Mouse (Mus musculus) cerebellum, postnatal 4 days (tissue): Measurements from ENCODE around the gene Ccdc114.
A peak's percentile ranks its signal among the peaks of the same experiment; 100 is the strongest.
"Not testable (repeated sequence)": the region's sequence is repeated elsewhere in the genome, so short reads cannot be mapped to it uniquely, and the experiment has no call there.

Source experiments
- DNase-seq, 2 experiments: peaks; one replicate each; pipeline ENCODE4 v3.0.0; 2022; ENCODE audit warnings: low spot score in 2 of 2, mixed read lengths in 1 of 2

The Ccdc114 gene

DNA sequence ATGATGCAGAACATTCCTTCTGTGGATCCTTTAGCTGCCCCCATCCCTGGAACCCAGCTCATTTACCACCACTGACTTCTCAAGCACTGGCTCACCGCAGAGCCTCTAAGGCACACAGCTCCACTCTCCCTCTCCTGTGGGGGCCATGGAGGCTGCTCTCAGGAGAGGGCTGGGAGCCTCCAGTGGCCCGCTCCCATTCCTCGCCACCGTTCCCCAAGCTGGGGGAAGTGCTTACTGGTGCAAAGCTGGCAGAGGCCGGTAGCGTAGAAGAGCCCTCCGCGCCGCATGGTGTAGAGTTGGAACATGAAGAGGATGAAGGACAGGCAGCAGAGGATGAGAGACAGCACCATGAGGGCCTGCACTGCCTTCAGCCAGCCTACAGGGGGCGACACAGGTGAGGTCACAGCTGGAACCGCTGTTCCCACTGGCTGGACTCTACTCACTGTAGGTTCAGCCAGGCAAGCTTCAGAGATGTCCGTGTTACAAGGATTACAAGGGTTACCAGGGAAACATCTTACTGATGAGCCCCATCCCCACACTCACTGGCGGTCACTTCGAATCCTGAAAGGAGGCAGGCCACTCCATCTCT, 4.7 kb upstream of the Ccdc114 start:
- DNase-seq = no peak

DNA sequence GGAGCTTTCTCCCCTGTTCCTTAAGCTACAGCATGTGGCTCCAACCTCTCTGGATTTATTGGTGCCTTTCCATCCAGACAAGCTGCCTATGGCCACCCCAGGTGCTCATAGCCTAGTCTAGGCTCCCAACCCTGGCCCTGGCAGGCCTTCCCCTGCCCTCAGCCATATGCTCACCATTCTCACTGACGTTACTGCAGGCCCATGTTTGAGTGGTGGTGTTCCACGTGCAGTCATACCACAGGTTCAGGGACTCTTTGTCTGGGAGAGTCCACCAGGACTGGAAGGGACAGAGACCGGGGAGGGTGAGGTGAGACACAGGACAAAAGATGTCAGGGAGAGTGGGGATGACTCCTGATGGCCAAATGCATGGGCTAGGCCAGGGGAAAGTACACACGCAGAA, 4.1 kb upstream of the Ccdc114 start:
- DNase-seq = no peak

DNA sequence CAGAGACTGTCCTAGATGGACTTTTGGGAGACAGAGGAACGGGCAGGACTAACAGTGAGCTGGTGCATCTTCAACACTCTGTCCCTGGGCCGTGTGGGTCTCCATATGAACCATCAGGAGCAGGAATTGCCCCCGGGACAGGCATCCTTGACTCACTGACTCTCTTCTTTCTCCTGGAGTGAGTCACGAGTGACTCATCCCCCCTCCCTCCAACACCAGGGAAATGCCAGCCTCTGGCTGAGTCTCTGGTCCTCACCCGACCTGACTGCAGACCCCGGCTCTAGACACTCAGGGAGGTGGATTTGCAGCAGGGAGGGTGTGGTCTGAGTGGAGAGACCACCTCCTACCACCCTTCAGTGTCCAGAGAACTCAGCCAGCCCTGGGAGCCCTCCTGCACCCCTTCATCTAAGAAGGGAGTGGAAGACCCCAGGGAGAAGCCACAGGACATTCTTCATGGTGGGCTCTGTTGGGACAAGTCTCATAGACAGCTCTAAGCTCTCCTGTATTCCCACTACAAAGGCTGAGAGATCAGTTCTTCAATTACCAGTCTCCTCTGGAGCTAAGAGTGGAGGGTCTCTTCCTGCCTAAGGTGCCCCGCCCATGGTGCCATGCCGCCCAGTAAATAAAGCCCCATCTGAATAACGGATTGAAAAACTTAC, 3.2 kb upstream of the Ccdc114 start:
- no peak for DNase-seq

DNA sequence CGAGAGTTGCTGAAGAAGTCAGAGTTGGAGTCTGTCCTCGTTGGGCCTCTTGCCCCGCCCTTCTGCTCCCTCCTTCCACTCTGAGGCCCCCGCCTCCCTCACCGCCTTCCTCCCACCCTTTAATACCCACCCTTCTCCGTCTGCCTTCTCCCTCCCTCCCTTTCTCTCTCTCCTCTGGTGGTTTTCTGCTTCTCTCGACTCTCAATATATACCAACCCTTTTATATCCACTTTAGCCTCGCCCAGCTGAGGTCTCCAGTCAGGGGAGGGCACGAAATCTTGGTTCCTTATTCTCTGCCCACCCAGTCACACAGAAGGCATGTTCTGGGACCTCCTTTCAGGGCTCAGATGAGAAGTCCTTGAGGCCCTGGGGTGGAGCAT, 2.6 kb upstream of the Ccdc114 start, which contains the start of gene Emp3:
Gene Emp3 (minus strand): TSS at position 163 of the 380 bp plus-strand sequence.
- no peak for DNase-seq

DNA sequence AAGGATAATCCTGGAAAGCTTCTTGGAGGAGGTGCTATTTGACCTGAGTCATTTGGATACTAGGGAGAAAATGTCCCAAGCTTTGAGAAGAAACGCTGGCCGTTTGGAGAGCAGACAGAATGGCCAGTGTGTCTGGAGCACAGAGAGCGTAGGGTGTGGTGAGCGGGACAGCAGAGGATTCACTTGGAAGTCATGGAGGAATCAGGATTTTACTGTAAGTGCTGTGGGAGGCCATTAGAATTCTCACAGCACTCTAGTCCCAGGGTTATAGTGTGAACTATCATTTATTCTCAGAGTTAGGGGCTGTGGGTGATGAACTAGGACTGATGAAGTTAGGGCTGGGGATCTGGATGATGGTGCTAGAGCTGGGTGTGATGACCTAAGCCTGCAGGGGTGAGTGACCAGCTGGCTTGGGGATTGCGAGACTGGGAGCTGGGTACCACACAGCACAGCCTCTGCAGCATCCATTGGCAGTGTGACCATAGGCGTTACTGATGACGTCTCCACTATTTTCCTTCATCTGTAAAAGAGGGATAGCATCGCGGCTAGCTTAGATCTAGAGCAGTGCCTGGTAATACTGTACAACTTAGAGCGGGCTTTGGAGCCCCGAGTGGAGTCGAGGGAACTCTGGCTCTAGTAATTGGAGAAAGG, 1.8 kb upstream of the Ccdc114 start:
- no peak for DNase-seq

DNA sequence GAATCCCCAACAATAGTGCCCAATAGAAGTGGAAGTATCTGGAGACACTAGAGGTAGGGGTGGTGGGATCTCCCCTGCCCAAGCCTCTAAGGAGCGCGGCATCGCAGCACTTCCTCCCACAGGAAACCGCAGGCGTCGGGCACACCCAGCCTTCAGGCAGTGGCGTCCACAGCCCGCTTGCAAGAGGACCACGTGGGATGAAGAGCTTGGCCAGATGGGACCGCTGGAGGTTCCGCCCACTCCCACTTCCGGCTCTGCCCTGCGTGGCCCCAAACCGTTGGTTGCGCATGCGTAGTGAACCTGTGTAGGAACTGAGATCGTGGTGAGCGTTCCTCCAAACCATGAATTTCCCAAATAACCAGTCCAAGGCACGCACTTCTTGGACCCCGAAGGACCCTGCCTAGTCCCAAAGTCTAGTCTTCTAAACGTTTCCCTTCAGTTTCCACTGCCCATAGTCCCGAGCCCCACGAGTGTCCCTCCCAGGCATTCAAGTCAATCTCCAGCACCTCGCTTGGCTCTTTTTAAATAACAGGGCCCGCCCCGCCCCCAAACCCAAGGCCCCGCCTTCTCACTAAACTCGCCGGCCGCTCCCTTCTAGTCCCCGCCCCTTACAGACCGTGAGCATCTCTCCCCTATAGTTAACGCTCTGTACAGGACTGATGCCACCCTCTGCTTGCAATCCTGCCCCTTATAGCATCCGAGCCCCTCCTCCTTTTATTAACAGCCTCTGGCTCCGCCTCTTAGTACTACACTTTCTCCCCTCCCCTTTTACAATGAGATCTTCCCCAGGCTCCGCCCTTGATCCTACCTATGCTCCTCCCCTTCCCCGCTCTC, 727 bp upstream of the Ccdc114 start:
- peak; percentile 80 to 86 for DNase-seq

DNA sequence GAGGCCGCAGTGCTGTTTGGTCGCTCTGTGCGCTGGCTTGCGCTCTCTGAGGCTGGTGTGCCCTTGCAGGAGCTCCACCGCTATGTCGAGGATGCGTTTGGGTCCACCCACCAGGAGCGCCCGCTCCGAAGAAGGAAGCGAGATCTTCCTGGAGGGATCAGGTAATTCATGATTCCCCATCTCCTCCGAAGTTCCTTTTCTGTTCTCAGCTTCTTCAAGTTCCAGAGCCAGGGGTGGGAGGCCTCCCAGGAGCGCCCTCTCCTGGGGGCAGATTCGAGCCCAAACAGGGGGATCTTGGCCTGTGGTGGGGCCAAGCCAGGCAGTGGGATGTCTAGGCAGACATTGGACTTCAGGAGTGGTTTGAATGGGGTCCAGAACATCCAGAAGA, 551 bp downstream of the Ccdc114 start:
- no peak for DNase-seq

DNA sequence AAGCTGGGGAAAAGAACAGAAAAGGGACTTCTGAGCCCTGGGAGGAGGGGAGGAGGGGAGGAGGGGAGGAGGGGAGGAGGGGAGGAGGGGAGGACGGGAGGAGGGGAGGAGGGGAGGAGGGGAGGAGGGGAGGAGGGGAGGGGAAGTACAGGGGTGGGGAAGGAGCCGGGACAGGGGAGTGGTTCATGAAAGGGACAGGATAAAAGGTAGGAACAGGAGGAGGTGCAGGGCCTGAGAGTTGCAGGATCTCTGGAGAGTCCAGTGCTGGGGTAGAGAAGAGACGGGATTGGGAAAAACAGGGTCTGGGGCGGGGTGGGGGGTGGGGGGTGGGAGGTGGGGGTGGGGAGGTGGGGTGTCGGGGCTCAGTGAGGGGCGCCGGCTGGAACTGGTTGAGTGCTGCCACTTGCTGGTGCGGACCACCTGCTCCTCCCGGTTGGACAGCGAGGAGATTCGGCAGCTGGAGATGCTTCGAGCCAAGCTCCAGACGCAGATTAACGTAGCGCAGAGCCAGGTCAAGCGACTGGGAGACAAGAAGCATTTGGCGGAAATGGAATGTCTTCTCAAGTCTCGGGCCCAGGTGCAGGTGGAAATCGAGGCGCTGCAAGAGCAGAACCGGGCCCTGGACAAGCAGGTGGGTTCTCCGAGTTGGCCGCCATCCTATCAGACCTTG, 4.9 kb downstream of the Ccdc114 start:
- peak in 1 of 2 experiments; percentile 21 for DNase-seq

DNA sequence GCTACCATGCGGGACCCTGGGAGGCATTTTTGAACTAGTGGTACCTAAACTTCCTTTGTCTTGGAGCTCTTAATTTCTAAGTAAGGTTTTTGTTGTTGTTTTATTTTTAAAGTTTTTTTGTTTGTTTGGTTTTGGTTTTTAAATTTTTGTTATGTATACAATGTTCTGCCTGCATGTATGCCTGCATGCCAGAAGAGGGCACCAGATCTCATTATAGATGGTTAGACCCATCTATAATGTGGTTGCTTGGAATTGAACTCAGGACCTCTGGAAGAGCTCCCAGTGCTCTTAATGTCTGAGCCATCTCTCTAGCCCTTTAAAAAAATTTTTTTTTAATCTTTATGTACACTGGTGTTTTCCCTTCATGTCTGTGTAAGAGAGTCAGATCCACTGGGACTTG, 5.8 kb downstream of the Ccdc114 start:
- no peak for DNase-seq

DNA sequence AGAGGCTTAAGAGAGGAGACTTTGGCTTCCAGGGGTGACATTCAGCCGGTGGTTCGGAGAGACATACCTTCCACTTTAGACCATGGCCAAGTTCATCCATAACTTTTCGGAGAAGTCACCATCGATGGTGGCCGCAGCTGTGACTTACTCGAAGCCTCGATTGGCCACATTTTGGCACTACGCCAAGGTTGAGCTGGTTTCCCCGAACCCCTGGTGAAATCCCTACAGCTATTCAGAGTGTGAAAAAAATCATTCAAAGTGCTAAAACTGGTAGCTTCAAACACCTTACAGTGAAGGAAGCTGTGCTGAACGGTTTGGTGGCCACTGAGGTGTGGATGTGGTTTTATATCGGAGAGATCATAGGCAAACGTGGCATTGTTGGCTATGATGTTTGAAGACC, 9.9 kb downstream of the Ccdc114 start:
- not testable (repeated sequence) for DNase-seq

DNA sequence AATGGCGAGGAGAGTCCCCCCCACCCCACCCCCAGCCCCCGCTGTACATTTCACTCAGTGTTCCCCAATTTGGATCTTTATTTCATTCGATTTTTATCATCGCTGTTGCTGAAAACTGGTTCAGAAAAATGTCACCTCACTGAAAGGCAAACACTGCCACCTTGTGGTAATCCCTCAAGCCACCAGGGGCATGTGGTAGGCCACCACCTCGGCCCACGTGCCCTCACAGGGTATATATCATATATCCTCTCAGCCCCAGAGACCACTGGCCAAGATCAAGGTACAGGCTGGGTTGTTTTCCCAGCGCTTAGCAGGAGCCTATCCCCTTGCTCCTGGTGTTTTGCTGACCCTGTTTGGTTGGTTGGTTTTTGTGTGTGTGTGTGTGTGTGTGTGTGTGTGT, 11.2 kb downstream of the Ccdc114 start:
- peak in 1 of 2 experiments; percentile 69 for DNase-seq

DNA sequence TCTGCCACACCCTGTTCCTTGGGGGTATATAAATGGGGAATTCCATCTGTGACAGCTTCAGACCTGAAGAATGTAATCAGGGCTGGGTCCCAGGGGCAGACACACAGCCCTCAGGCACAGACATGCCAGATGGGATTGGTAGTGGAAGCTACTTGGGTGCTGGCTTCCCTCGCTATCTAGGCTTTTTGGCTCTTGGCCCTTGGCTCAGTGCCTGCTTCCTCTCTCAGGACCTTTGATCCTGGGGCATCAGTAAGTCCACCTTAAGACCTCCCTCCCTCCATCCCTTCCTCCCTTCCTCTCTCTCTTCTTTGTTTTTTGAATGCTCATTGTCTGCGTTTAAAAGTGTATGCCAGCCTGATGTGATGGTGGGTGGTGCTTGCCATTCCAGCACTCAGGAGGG, 16.0 kb downstream of the Ccdc114 start:
- DNase-seq = no peak

DNA sequence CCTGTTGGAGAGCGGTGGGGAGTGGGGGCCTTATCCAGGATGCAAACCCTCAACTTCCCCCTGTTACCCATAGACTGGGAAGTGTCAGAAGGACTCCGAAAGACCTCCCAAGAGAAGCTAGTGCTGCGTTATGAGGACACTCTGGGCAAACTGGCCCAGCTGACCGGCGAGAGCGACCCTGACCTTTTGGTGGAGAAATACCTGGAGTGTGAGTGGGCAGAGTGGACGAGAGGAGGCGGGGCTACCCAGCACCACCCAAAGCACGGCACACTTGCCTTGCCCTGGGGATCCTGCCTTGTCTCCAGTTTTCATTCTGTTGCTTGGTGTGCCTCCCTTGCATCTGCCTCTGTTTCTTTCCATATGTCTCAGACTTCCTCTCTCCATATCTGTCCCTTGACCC, 18.1 kb downstream of the Ccdc114 start:
- no peak for DNase-seq

DNA sequence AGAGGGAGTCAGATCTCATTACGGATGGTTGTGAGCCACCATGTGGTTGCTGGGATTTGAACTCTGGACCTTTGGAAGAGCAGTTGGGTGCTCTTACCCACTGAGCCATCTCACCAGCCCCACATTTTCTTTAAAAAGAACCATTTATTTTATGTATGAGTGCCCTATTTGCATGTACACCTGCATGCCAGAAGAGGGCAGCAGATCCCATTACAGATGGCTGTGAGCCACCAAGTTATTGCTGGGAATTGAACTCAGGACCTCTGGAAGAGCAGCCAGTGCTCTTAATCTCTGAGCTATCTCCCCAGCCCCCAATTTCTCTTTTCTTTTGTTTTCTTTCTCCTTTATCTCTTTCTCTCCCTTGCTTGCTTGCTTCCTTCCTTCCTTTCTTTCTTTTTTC, 19.4 kb downstream of the Ccdc114 start:
- DNase-seq = not testable (repeated sequence)

DNA sequence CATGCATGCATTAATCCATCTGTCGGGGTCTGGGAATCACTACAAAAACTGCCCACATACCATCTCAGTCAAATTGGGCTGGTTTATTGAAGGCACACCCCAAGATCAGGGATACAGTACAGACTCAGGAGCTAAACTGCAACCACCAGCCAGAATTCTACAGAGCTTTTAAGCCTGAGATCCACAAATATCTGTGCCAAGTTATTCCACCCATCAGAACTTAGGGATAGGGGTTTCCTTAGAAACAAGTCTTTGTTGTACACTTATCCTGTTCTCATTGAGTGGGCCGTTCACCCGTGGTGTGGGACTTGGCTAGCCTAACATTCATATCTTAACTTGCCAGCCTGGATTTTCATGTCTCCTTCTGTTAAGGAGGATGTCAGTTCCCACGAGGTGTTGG, 25.2 kb downstream of the Ccdc114 start:
- DNase-seq = no peak

DNA sequence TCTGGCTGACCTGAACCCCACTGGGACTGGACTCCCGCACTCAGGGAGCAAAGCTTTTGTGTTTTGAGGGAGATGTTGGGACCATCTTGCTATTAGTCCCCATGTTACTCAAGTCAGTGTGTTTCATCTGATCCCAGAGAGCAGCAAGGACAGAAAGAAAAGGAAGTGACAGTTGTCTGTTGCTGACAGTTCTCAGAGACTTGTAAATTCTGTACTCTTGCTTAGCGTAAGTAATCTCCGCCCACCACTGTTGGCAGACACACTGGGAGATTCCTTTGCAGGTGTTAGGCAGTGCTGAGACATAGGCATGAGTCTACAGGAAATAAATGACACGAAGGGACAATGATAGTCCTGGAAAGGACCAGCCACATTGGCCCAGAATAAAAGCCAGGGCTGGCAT, 32.7 kb downstream of the Ccdc114 start:
- DNase-seq = no peak

DNA sequence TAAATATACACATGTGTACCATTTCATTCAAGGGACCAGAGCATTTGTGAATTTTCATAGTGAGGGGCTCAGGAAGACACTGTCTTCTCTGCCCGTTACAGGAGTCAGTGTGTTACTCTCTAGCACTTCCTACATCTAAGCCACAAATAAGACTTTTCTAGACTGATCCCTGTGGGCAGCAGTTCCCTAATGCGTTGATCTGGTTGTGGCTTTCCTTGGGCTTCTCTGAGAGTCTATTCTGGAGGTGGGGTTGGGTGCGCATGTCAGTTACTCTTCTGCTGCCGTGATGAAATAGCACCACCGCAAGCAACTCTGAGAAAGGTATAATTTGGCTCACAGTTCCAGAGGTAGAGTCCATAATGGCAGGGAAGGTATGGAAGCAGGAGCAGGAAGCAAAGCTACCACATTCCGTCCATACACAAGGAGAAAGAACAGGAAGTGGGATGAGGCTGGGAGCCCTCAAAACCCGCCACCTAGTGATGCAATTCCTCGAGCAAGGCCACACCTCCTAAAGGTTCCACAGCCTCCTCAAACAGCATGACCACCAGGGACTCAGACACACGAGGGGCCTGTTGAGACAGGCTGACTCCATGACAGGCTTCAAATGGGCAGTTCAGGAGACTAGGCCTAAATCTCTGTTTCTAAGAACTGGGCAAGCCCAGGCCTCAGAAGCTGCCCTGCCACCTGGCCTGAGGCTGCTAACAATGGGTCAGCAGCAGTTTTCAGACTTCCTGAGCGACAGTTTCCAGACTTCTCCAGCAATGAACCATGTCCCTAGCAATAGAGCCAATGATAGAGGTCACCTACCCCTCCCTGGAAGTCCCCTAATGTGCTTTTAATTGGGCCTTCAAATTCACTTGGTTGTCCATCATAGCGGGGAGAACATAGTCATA, 48.2 kb downstream of the Ccdc114 start:
- DNase-seq = no peak

DNA sequence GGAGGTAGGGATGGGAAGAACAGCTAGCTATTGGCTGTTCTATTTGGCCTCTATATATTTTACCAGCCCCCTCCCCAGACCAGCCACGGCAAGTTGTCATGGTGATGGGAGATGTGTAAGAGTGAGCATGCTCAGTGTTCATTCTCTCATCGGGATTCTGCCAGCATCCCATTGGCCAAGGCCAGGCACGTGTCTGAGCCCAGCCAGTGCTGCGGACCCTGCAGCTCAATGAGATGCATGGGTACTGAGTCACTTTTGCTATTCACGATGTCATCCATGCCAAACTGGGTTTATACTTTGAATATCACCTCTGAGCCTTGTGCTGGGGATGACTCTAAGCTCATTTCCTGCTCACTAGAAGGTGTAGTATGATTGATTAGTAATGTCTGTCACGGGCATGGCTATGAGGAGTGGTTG, 49.4 kb downstream of the Ccdc114 start:
- DNase-seq = peak in 1 of 2 experiments; percentile 6

DNA sequence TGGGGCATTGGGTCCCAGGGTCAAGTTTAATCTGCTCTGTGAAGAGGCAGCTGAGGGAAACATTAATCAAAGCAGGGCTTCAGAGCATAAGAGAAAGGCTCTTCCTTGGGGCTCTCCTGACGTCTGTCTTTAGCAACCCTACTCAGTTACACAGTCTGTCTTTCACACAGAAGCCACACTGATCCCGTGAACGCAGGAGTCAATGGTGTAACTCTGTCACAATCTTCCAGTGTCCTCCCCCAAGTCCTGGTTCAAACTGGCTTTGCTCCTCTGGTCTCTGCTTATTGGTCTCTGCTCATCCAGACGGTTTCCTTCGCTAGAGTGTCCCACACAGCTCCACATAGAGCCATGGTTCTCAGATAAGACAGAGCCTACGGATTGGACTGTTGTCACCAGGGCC, 50.2 kb downstream of the Ccdc114 start:
- DNase-seq = no peak

DNA sequence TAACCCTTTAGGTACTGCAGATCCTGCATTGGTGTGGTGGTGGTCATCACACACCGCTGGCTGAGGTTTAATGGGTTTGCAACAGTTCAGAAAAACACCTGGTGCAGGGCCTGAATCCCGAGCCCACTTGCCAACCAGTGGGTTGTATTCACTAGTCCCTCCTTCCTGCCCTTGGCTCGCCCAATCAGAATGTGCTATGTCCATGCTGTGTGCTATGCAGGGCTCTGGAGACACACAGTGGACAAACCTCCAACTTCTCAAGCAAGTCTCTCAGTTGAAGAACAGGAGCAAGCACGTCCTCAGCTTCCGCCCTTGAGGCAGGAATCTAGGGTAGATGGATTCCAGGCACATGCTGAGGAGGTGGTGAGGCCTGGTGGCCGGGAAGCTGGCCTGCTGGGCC, 50.6 kb downstream of the Ccdc114 start:
- DNase-seq = no peak

DNA sequence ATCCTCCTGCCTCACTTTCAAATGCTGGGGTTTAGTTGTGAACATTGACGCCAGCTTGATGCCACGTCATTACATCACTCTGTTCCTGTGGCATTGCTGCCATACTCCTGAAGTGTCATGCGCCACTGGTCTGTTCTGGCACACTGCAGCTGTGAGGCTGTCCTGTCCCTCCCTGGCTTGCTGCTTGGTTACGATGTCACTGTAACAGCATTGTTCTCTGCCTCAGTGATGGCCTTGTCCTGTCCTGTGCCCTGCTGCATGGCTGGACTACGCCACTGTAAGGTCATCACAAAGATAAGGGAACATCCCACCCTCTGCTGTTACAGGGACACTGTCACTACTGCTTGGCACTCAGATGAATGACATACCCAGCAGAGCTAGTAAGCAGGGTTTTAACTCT, 57.7 kb downstream of the Ccdc114 start:
- DNase-seq = no peak
